Mouse (Mus musculus): Measurements from ENCODE around the gene Cenpf. TPM values are rescaled to one million over a fixed set of nuclear protein-coding genes. Genes with fewer than 3 reads are reported as not detected.

The Cenpf gene
- polyA plus RNA-seq, 1 experiment from 2014 or later: 71.3 TPM

DNA sequence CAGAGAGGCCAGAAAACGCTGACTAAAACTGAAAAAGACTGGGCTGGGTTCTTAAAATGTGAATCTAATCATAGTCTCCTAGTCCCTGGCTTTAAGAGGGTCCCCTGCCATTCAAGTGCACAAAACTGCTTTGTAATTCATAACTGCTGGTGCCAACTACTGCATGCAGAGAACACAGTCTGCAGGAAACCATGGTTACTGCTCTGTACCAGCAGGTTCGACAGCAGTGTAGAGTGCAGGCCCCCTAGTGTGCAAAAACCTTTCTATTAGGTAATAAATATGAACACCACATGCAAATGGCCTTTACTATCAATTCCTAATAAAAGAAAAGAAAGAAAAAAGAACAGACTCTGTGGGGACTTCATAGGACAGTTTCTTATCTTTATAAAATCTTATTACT, 42.5 kb downstream of the Cenpf start:
- H3K9me3 ChIP-seq: no peaks in the 10 kb centered on the region
- H3K4me1 ChIP-seq: no peaks in the 10 kb centered on the region
- no peak overlapping the region for H3K27ac ChIP-seq
- WGBS: 87% methylated on average over 2 of the region's 2 CpGs
- DNase-seq (ENCODE audit: low spot score): no peak
- no peak overlapping the region for H3K4me3 ChIP-seq
- no peaks in the 10 kb centered on the region for H3K27me3 ChIP-seq (ENCODE audit: insufficient read depth, poor library complexity, severe bottlenecking)
- peaks cover 94% of the 10 kb centered on the region for H3K36me3 ChIP-seq

DNA sequence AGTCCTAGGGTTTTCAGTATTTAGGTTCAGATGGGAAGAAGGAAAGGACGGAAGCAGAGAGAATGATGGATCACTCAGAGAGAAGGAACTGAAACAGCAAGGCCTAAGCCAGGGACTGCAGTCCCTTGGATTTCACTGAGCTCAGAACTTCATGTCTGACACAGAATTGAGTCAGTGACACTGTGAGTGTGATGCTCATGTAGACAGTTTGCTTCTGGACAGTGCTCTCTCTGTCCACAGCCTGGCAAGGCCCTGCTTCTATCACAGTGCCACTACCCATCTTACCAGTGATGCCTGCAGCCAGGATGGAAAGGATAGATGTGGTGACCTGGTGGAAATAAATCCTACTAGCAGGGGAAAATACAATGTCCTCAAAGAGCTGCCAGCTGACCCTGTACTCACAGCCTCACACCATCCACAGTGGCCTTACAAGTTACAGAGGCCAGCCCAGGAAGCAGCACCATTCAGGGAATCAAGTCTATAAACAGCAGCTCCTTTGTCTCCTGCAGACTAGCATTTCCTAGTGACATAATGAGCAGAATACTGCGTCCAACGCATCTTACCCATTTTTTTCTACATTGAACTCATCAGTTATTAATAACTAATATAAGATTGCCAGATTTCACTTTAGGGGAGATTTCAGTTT, 43.1 kb downstream of the Cenpf start:
- Histone ChIP-seq H3K4me1 (no peaks in the 10 kb centered on the region), H3K27ac (no peak overlapping the region), H3K9me3 (no peaks in the 10 kb centered on the region), H3K4me3 (no peak overlapping the region), H3K27me3 (ENCODE audit: insufficient read depth, poor library complexity, severe bottlenecking) (no peaks in the 10 kb centered on the region), H3K36me3 (peaks cover 89% of the 10 kb centered on the region)
- 86% methylated on average over 3 of the region's 3 CpGs for WGBS
- no peak for DNase-seq (ENCODE audit: low spot score)

DNA sequence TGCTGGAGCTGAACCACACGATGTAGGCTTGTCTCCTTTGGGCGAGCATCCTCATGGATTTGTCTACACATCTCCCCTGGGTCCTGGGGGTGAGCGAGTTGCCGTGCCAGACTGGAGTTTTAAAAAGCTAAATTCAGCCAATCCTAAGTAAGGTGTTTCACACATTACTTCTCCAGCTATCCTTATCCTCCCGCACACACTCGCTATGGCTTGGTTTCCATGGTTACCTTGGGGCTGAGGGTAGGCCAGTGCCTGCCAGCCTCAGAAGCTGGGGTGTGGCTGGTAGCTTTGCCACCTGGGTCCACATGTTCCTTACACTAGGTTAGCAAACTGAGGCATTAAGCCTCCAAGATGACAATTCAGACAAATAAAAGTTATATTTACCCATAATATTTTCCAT, 48.3 kb downstream of the Cenpf start:
- Histone ChIP-seq H3K27me3 (ENCODE audit: insufficient read depth, poor library complexity, severe bottlenecking) (no peaks in the 10 kb centered on the region), H3K4me3 (no peak overlapping the region), H3K9me3 (no peaks in the 10 kb centered on the region), H3K36me3 (peaks cover 38% of the 10 kb centered on the region), H3K27ac (no peak overlapping the region), H3K4me1 (no peaks in the 10 kb centered on the region)
- no peak for DNase-seq (ENCODE audit: low spot score)
- WGBS: 87% methylated on average over 6 of the region's 6 CpGs

DNA sequence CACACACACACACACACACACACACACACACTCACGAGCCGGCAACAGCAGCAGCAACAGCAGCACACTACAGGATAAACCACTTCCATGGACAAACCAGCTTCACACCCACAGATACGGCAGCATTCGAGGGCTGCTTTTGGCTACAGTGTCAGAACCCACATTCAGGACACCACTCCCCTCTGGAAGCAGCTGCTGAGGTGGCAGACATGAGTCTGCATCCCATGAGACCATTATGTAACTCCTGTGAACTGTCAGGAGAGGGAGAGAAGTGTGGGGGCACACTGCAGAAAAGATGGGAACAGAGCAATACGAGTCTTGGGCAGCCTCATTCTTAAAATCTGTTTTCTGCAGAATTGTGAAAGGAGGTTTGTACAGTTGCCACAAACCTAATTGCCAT, 54.1 kb downstream of the Cenpf start:
- WGBS: 75% methylated on average over 5 of the region's 5 CpGs
- H3K27me3 ChIP-seq (ENCODE audit: insufficient read depth, poor library complexity, severe bottlenecking): no peaks in the 10 kb centered on the region
- H3K9me3 ChIP-seq: no peaks in the 10 kb centered on the region
- no peak for DNase-seq (ENCODE audit: low spot score)
- no peak overlapping the region for H3K4me3 ChIP-seq
- H3K27ac ChIP-seq: no peak overlapping the region
- no peaks in the 10 kb centered on the region; the same call in 1 of the 2 replicates for H3K36me3 ChIP-seq
- no peaks in the 10 kb centered on the region for H3K4me1 ChIP-seq

DNA sequence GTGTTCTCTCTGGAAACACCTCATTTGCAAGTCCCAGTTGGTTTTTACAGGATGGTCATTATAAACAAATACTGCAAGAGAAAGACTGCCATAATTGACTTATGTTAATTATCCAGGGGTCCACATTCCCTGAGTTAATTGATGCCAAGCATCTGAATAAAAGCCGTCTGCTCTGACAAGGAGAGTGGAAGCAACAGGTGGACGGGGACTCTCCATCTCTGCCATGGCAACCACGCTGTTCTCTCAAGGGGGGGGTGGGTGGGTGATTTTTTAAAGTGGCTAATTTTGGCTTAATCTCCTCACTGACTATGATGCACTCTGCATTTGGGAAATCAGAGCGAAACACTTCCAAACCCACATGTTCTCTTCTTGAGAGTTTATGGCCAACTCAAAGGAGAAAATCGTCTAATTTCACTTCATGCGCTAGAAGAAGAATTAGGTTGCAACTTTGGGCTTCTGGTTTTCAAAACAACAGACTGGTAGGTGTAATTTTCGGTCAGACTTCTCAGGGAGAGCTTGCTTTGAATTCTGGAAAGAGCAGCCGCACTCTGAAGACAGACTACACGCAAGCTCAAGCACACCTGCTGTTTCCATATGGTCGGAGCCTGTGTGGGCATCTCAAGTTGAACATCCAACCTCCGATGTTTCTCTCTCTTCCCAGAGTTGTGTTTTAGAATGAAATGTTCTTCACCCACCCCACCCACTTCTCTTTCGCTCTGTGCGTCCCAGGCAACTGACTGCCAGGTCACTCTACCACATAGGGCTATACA, 55.8 kb downstream of the Cenpf start:
- WGBS: 86% methylated on average over 13 of the region's 13 CpGs
- no peak overlapping the region for H3K27ac ChIP-seq
- no peaks in the 10 kb centered on the region for H3K27me3 ChIP-seq (ENCODE audit: insufficient read depth, poor library complexity, severe bottlenecking)
- DNase-seq (ENCODE audit: low spot score): no peak
- no peaks in the 10 kb centered on the region for H3K36me3 ChIP-seq
- no peak overlapping the region for H3K4me3 ChIP-seq
- no peaks in the 10 kb centered on the region for H3K9me3 ChIP-seq
- H3K4me1 ChIP-seq: no peaks in the 10 kb centered on the region

- 69% methylated on average over 6 of the region's 6 CpGs for WGBS
- Histone ChIP-seq H3K27ac (no peak overlapping the region), H3K36me3 (no peaks in the 10 kb centered on the region), H3K4me1 (no peaks in the 10 kb centered on the region), H3K9me3 (no peaks in the 10 kb centered on the region), H3K4me3 (no peak overlapping the region), H3K27me3 (ENCODE audit: insufficient read depth, poor library complexity, severe bottlenecking) (no peaks in the 10 kb centered on the region)
- no peak for DNase-seq (ENCODE audit: low spot score)
Observed at GRCm38 (mm10) chr1:189630026-189630425, 57.9 kb downstream of the Cenpf start.

- no peaks in the 10 kb centered on the region for H3K36me3 ChIP-seq
- H3K27ac ChIP-seq: no peak overlapping the region
- H3K4me3 ChIP-seq: no peak overlapping the region
- WGBS: 60% methylated on average over 9 of the region's 9 CpGs
- no peaks in the 10 kb centered on the region for H3K27me3 ChIP-seq (ENCODE audit: insufficient read depth, poor library complexity, severe bottlenecking)
- no peaks in the 10 kb centered on the region for H3K4me1 ChIP-seq
- no peaks in the 10 kb centered on the region for H3K9me3 ChIP-seq
- DNase-seq (ENCODE audit: low spot score): no peak
Observed at GRCm38 (mm10) chr1:189627976-189628768, 59.7 kb downstream of the Cenpf start.

DNA sequence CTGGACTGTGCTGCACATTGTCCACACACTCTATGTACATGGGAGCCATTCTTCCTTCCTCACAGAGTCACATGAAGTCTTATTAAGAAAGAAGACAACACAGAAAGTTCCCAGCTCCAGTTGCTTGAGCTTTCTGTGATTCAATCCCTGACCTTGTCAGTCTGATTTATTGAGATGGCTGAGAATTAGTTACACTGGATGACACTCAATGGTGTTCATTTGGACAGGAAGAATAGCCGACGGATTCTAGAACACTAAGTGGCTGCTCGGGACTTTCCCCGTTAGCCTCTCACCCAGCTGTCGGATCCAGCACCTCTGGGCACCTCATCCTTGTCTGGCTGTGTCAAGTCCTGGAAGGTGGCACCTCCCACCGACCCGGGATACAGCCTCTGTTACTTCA, 63.1 kb downstream of the Cenpf start:
- Histone ChIP-seq H3K4me1 (no peaks in the 10 kb centered on the region), H3K27me3 (ENCODE audit: insufficient read depth, poor library complexity, severe bottlenecking) (no peaks in the 10 kb centered on the region), H3K9me3 (no peaks in the 10 kb centered on the region), H3K27ac (no peak overlapping the region), H3K4me3 (no peak overlapping the region), H3K36me3 (no peaks in the 10 kb centered on the region)
- DNase-seq (ENCODE audit: low spot score): no peak
- 89% methylated on average over 7 of the region's 7 CpGs for WGBS

GRCm38 (mm10) chr1:189618970-189619740, 68.7 kb downstream of the Cenpf start:
- Histone ChIP-seq H3K36me3 (no peaks in the 10 kb centered on the region), H3K27me3 (ENCODE audit: insufficient read depth, poor library complexity, severe bottlenecking) (peaks cover 15% of the 10 kb centered on the region; the same call in 1 of the 2 replicates), H3K27ac (no peak overlapping the region), H3K9me3 (no peaks in the 10 kb centered on the region), H3K4me3 (no peak overlapping the region), H3K4me1 (no peaks in the 10 kb centered on the region; the same call in 1 of the 2 replicates)
- 54% methylated on average over 13 of the region's 13 CpGs for WGBS
- no peak for DNase-seq (ENCODE audit: low spot score)

DNA sequence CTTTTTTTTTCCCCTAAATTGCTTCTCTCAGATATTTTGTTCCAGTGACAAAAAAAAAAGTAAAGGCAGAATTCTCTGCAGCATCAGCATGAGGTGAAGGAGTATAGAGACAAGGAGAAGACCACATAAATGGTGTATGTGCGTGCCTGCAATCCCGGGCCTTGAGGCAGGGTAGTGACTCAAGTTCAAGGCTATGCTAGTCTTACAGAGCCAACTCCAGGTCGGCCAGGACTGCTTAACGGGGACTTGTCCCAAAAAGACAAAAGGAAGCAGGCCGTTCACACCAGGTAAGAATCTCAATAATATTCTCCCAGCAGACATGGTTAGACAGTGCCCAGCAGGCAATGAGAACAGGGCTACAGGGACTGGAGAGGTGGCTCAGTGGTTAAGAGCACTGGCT, 70.5 kb downstream of the Cenpf start:
- no peak for DNase-seq (ENCODE audit: low spot score)
- no peak overlapping the region for H3K4me3 ChIP-seq
- no peaks in the 10 kb centered on the region for H3K36me3 ChIP-seq
- WGBS: 87% methylated on average over 5 of the region's 5 CpGs
- H3K27me3 ChIP-seq (ENCODE audit: insufficient read depth, poor library complexity, severe bottlenecking): peaks cover 15% of the 10 kb centered on the region; the same call in 1 of the 2 replicates
- H3K9me3 ChIP-seq: no peaks in the 10 kb centered on the region
- H3K4me1 ChIP-seq: no peaks in the 10 kb centered on the region; the same call in 1 of the 2 replicates
- H3K27ac ChIP-seq: no peak overlapping the region

- Histone ChIP-seq H3K9me3 (no peaks in the 10 kb centered on the region), H3K4me1 (no peaks in the 10 kb centered on the region; the same call in 1 of the 2 replicates), H3K27me3 (ENCODE audit: insufficient read depth, poor library complexity, severe bottlenecking) (peaks cover 15% of the 10 kb centered on the region; the same call in 1 of the 2 replicates), H3K27ac (no peak overlapping the region), H3K4me3 (no peak overlapping the region), H3K36me3 (no peaks in the 10 kb centered on the region)
- DNase-seq (ENCODE audit: low spot score): no peak
- 80% methylated on average over 7 of the region's 7 CpGs for WGBS
Observed at GRCm38 (mm10) chr1:189615246-189615645, 72.6 kb downstream of the Cenpf start.

- H3K36me3 ChIP-seq: no peaks in the 10 kb centered on the region
- 73% methylated on average over 7 of the region's 7 CpGs for WGBS
- H3K27me3 ChIP-seq (ENCODE audit: insufficient read depth, poor library complexity, severe bottlenecking): peaks cover 9% of the 10 kb centered on the region; the same call in 1 of the 2 replicates
- H3K27ac ChIP-seq: no peak overlapping the region
- H3K4me3 ChIP-seq: no peak overlapping the region
- no peaks in the 10 kb centered on the region for H3K4me1 ChIP-seq
- DNase-seq (ENCODE audit: low spot score): no peak
- no peaks in the 10 kb centered on the region for H3K9me3 ChIP-seq
Observed at GRCm38 (mm10) chr1:189613076-189613475, 74.8 kb downstream of the Cenpf start.
